Mouse (Mus musculus) intestine, embryonic 16.5 days (tissue): ENCODE results near the gene Hoxa5. TPM values are rescaled to one million over a fixed set of nuclear protein-coding genes. Genes with fewer than 3 reads are reported as not detected.
A peak's percentile ranks its signal among the peaks of the same experiment; 100 is the strongest.

Experiments
- ATAC-seq: fragments of 200-750 bp; cut with Nextera tagmentation; 2 replicates; pipeline ENCODE4 v1.8.0; 2017; ENCODE audit warnings: moderate TSS enrichment, moderate library complexity
- H3K27ac ChIP-seq: fragments of 300-500 bp; sonication (generic); 2 replicates; pipeline ENCODE4 v1.5.1; 2014; ENCODE audit warnings: mild to moderate bottlenecking, low read length
- H3K27me3 ChIP-seq: fragments of 300-500 bp; sonication (generic); replicated peaks from 2 replicates; pipeline ENCODE4 v1.6.1; 2014; ENCODE audit warnings: low read length, control low read depth, mixed read lengths; ENCODE audit not compliant: control insufficient read depth, insufficient read depth
- H3K36me3 ChIP-seq: fragments of 300-500 bp; sonication (generic); 2 replicates; pipeline ENCODE4 v1.6.1; 2014; ENCODE audit warnings: low read length, control low read depth; ENCODE audit not compliant: control insufficient read depth, insufficient read depth
- H3K4me1 ChIP-seq: fragments of 300-500 bp; sonication (generic); 2 replicates; pipeline ENCODE4 v1.6.1; 2014; ENCODE audit warnings: low read length, control low read depth, mixed read lengths; ENCODE audit not compliant: control insufficient read depth, insufficient read depth
- H3K4me2 ChIP-seq: fragments of 300-500 bp; sonication (generic); 2 replicates; pipeline ENCODE4 v1.6.1; 2014; ENCODE audit warnings: low read depth, low read length, control low read depth
- H3K4me3 ChIP-seq: fragments of 300-500 bp; sonication (generic); 2 replicates; pipeline ENCODE4 v1.5.1; 2014; ENCODE audit warnings: mild to moderate bottlenecking, low read length
- H3K9ac ChIP-seq: fragments of 300-500 bp; sonication (generic); 2 replicates; pipeline ENCODE4 v1.6.1; 2014; ENCODE audit warnings: low read depth, low read length
- H3K9me3 ChIP-seq: fragments of 300-500 bp; sonication (generic); 2 replicates; pipeline ENCODE4 v1.6.1; 2016; ENCODE audit warnings: low read length, control low read depth; ENCODE audit not compliant: control insufficient read depth
- WGBS: fragments of 180-500 bp; shearing (Covaris S2); extraction: QIAGEN DNeasy Blood & Tissue Kit; methylation state at CpG from one replicate; pipeline ENCODE4 v1.1.7; 2014; 5-methylcytosine and 5-hydroxymethylcytosine counted together
- polyA plus RNA-seq: library from polyadenylated mRNA; unstranded; fragments of >200 nt; fragmentation: Nextera tagmentation; extraction: Ambion mirVana; gene quantifications from 2 replicates; pipeline ENCODE4 v1.2.1, GENCODE M21; 2015

Gene Hoxa5
- polyA plus RNA-seq, 1 experiment from 2014 or later = 15.3 TPM

GRCm38 (mm10) chr6:52209685-52210046 lies 5.3 kb upstream of the Hoxa5 start:
- peak overlapping the region; percentile 40 for H3K4me3 ChIP-seq
- peak overlapping the region; percentile 30 for H3K9ac ChIP-seq
- no peak overlapping the region for H3K27ac ChIP-seq
- H3K4me1 ChIP-seq = peaks cover 24% of the 10 kb centered on the region
- WGBS = 34% methylated on average over 12 of the region's 12 CpGs
- peaks cover 55% of the 10 kb centered on the region for H3K27me3 ChIP-seq
- no peak for ATAC-seq
- H3K4me2 ChIP-seq = peak overlapping the region; percentile 63
- H3K9me3 ChIP-seq = no peaks in the 10 kb centered on the region
- H3K36me3 ChIP-seq = no peaks in the 10 kb centered on the region

- H3K9me3 ChIP-seq = no peaks in the 10 kb centered on the region
- WGBS = 26% methylated on average over 18 of the region's 18 CpGs
- H3K27ac ChIP-seq = peak overlapping the region; percentile 5; the same call in 1 of the 2 replicates
- peaks cover 24% of the 10 kb centered on the region for H3K4me1 ChIP-seq
- no peaks in the 10 kb centered on the region for H3K36me3 ChIP-seq
- ATAC-seq = no peak
- H3K9ac ChIP-seq = peak overlapping the region; percentile 66
- peak overlapping the region; percentile 63 for H3K4me2 ChIP-seq
- peaks cover 49% of the 10 kb centered on the region for H3K27me3 ChIP-seq
- H3K4me3 ChIP-seq = peak overlapping the region; percentile 40
Observed at GRCm38 (mm10) chr6:52208868-52209684, 4.7 kb upstream of the Hoxa5 start.

GRCm38 (mm10) chr6:52208072-52208867 lies 3.9 kb upstream of the Hoxa5 start, which contains the start of gene Hoxa6:
Gene Hoxa6, minus strand, starts transcription at chr6:52208722.
- peaks cover 21% of the 10 kb centered on the region for H3K4me1 ChIP-seq
- H3K9ac ChIP-seq = peak within 1 kb of the TSS; percentile 66
- no peak for ATAC-seq
- WGBS = 4% methylated on average over 47 of the region's 47 CpGs
- H3K36me3 ChIP-seq = no peaks in the 10 kb centered on the region
- H3K4me3 ChIP-seq = peak within 1 kb of the TSS; percentile 40
- H3K4me2 ChIP-seq = peak within 1 kb of the TSS; percentile 63
- peaks cover 45% of the 10 kb centered on the region for H3K27me3 ChIP-seq
- H3K9me3 ChIP-seq = no peaks in the 10 kb centered on the region
- peak within 1 kb of the TSS; percentile 47; the same call in 1 of the 2 replicates for H3K27ac ChIP-seq

GRCm38 (mm10) chr6:52207684-52207976 lies 3.2 kb upstream of the Hoxa5 start:
- H3K9ac ChIP-seq = no peak overlapping the region
- peaks cover 41% of the 10 kb centered on the region for H3K27me3 ChIP-seq
- H3K9me3 ChIP-seq = no peaks in the 10 kb centered on the region
- H3K4me3 ChIP-seq = no peak overlapping the region
- H3K27ac ChIP-seq = peak overlapping the region; percentile 32; the same call in 1 of the 2 replicates
- no peaks in the 10 kb centered on the region for H3K36me3 ChIP-seq
- H3K4me2 ChIP-seq = no peak overlapping the region
- peaks cover 16% of the 10 kb centered on the region for H3K4me1 ChIP-seq
- ATAC-seq = no peak

GRCm38 (mm10) chr6:52206882-52207683 lies 2.7 kb upstream of the Hoxa5 start:
- WGBS = 28% methylated on average over 4 of the region's 4 CpGs
- Histone ChIP-seq H3K4me3 (no peak overlapping the region), H3K9me3 (no peaks in the 10 kb centered on the region), H3K4me1 (peaks cover 16% of the 10 kb centered on the region), H3K36me3 (no peaks in the 10 kb centered on the region), H3K27me3 (peaks cover 38% of the 10 kb centered on the region), H3K9ac (peak overlapping the region; percentile 22; the same call in 1 of the 2 replicates), H3K4me2 (peak overlapping the region; percentile 74; the same call in 1 of the 2 replicates), H3K27ac (peak overlapping the region; percentile 32; the same call in 1 of the 2 replicates)
- ATAC-seq = no peak

GRCm38 (mm10) chr6:52205638-52206621 lies 1.5 kb upstream of the Hoxa5 start:
- H3K36me3 ChIP-seq = no peaks in the 10 kb centered on the region
- ATAC-seq = no peak
- H3K4me1 ChIP-seq = peaks cover 19% of the 10 kb centered on the region
- H3K9ac ChIP-seq = peak overlapping the region; percentile 66
- peak overlapping the region; percentile 28 for H3K4me3 ChIP-seq
- peak overlapping the region; percentile 74 for H3K4me2 ChIP-seq
- H3K27me3 ChIP-seq = peaks cover 28% of the 10 kb centered on the region
- WGBS = 22% methylated on average over 55 of the region's 55 CpGs
- H3K27ac ChIP-seq = peak overlapping the region; percentile 61
- no peaks in the 10 kb centered on the region for H3K9me3 ChIP-seq

GRCm38 (mm10) chr6:52205221-52205620 lies 834 bp upstream of the Hoxa5 start:
- Histone ChIP-seq H3K4me2 (peak overlapping the region; percentile 74), H3K4me1 (peaks cover 23% of the 10 kb centered on the region), H3K27ac (peak overlapping the region; percentile 61), H3K9ac (peak overlapping the region; percentile 66), H3K36me3 (no peaks in the 10 kb centered on the region), H3K27me3 (peaks cover 26% of the 10 kb centered on the region), H3K9me3 (no peaks in the 10 kb centered on the region), H3K4me3 (peak overlapping the region; percentile 28)
- WGBS = 22% methylated on average over 14 of the region's 14 CpGs
- no peak for ATAC-seq

GRCm38 (mm10) chr6:52203371-52204049 lies 877 bp downstream of the Hoxa5 start:
- peak; percentile 9 for ATAC-seq
- Histone ChIP-seq H3K36me3 (no peaks in the 10 kb centered on the region), H3K9ac (peak overlapping the region; percentile 81), H3K27ac (peak overlapping the region; percentile 65), H3K27me3 (peaks cover 16% of the 10 kb centered on the region), H3K4me1 (peaks cover 29% of the 10 kb centered on the region), H3K9me3 (no peaks in the 10 kb centered on the region), H3K4me2 (peak overlapping the region; percentile 74), H3K4me3 (peak overlapping the region; percentile 60)
- 5% methylated on average over 43 of the region's 46 CpGs for WGBS
